Mouse (Mus musculus) CH12.LX (cell line): ENCODE measurements at regions not wholly inside any gene's neighbourhood (a gene's known extent, or its start where the extent isn't known, plus 50 kb on each side); places are given as distances from the start of the nearest gene placed in this dataset.

Experiments used
- MYC ChIP-seq: IDR thresholded peaks from 2 replicates; pipeline ENCODE4 v1.6.1; 2011; ENCODE audit warnings: low read depth, mild to moderate bottlenecking, improper control_type of control experiment, low read length
- POLR2A ChIP-seq: IDR thresholded peaks from 2 replicates; pipeline ENCODE4 v1.6.1; 2011; ENCODE audit warnings: low read depth, mild to moderate bottlenecking, improper control_type of control experiment, low read length
- TBP ChIP-seq: conservative IDR thresholded peaks from 2 replicates; pipeline ENCODE4 v1.6.1; 2011; ENCODE audit warnings: low read depth, low read length, improper control_type of control experiment
- USF1 ChIP-seq: IDR thresholded peaks from 2 replicates; pipeline ENCODE4 v1.6.1; 2014; ENCODE audit warnings: low read depth, mild to moderate bottlenecking, inconsistent platforms, low read length, improper control_type of control experiment

GRCm38 (mm10) chr7:73037638-73038037 is 337.7 kb upstream of the Rgma start:
- no peak for TF ChIP-seq MYC
- no peak for TF ChIP-seq POLR2A
- TF ChIP-seq USF1: no peak
- TF ChIP-seq TBP: no peak
